Mouse (Mus musculus) spleen, adult 2 months (tissue): Measurements from ENCODE around the gene Tor2a.
A peak's percentile ranks its signal among the peaks of the same experiment; 100 is the strongest.

Experiments used
- CTCF ChIP-seq: fragments of 200-500 bp; IDR thresholded peaks from 2 replicates; pipeline ENCODE4 v1.5.1; 2011; ENCODE audit warnings: mild to moderate bottlenecking, inconsistent platforms; ENCODE audit not compliant: insufficient read depth, insufficient read length, insufficient replicate concordance; ENCODE audit errors: extremely low read depth
- POLR2A ChIP-seq: fragments of 200-500 bp; IDR thresholded peaks from 2 replicates; pipeline ENCODE4 v1.6.1; 2011; ENCODE audit warnings: low read depth, low read length, inconsistent platforms

DNA sequence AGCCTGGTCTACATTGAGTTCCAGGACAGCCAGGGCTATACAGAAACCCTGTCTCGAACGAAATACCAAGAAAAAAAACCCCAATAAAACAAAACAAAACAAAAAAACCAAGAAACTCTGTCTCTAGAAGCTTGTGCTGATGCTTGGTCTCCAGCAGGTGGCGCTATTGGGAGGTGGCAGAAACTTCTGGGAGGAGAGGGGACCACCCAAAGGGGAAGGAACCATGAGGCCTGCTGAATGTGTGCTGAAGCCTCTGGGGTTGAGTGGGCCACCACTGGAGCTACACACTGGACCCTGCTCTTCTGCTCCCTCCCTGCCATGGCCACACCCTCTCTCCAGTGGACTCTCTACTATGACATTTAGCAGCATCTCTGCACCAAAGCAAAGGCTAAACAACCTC lies 48.4 kb upstream of the Tor2a start:
- TF ChIP-seq CTCF (peak; percentile 77; the same call in 1 of the 2 replicates), POLR2A (no peak)
